Mouse (Mus musculus) limb, embryonic 14.5 days (tissue): ENCODE measurements around the gene Klhl20. TPM values are rescaled to one million over a fixed set of nuclear protein-coding genes. Genes with fewer than 3 reads are reported as not detected.
"Not testable (repeated sequence)": the region's sequence is repeated elsewhere in the genome, so short reads cannot be mapped to it uniquely, and the experiment has no call there.

Experiments
- ATAC-seq: fragments of 200-750 bp; cut with Nextera tagmentation; 2 replicates; pipeline ENCODE4 v1.8.0; 2017; ENCODE audit warnings: low read depth, moderate number of reproducible peaks, moderate TSS enrichment; ENCODE audit not compliant: low FRiP score
- DNase-seq: peaks from one replicate; pipeline ENCODE4 v3.0.0-alpha.2; 2015; ENCODE audit warnings: low spot score
- H3K27ac ChIP-seq: fragments of 300-500 bp; sonication (generic); replicated peaks from 2 replicates; pipeline ENCODE4 v1.5.1; 2014; ENCODE audit warnings: low read depth, mild to moderate bottlenecking, low read length, moderate library complexity, mixed read lengths
- H3K27me3 ChIP-seq: fragments of 300-500 bp; sonication (generic); 2 replicates; pipeline ENCODE4 v1.6.1; 2014; ENCODE audit warnings: low read length, mixed read lengths; ENCODE audit not compliant: control insufficient read depth, insufficient read depth
- H3K36me3 ChIP-seq: fragments of 300-500 bp; sonication (generic); 2 replicates; pipeline ENCODE4 v1.6.1; 2014; ENCODE audit warnings: mild to moderate bottlenecking, low read length, moderate library complexity, mixed read lengths; ENCODE audit not compliant: control insufficient read depth, insufficient read depth
- H3K4me1 ChIP-seq: fragments of 300-500 bp; sonication (generic); 2 replicates; pipeline ENCODE4 v1.6.1; 2014; ENCODE audit warnings: antibody characterized with exemption, low read length, mixed read lengths; ENCODE audit not compliant: control insufficient read depth, insufficient read depth
- H3K4me2 ChIP-seq: fragments of 300-500 bp; sonication (generic); replicated peaks from 2 replicates; pipeline ENCODE4 v1.6.1; 2014; ENCODE audit warnings: low read depth, mild to moderate bottlenecking, low read length, moderate library complexity; ENCODE audit not compliant: severe bottlenecking
- H3K4me3 ChIP-seq: fragments of 300-500 bp; sonication (generic); replicated peaks from 2 replicates; pipeline ENCODE4 v1.5.1; 2014; ENCODE audit warnings: low read length
- H3K9ac ChIP-seq: fragments of 300-500 bp; sonication (generic); 2 replicates; pipeline ENCODE4 v1.6.1; 2014; ENCODE audit warnings: mild to moderate bottlenecking, low read depth, low read length, moderate library complexity; ENCODE audit not compliant: severe bottlenecking
- H3K9me3 ChIP-seq: fragments of 300-500 bp; sonication (generic); 2 replicates; pipeline ENCODE4 v1.6.1; 2016; ENCODE audit warnings: low read length; ENCODE audit not compliant: control insufficient read depth
- POLR2A ChIP-seq: fragments of 200-500 bp; IDR thresholded peaks from 2 replicates; pipeline ENCODE4 v1.8.0; 2012; ENCODE audit warnings: inconsistent platforms, mild to moderate bottlenecking, moderate library complexity, borderline replicate concordance; ENCODE audit not compliant: insufficient read depth, insufficient read length; ENCODE audit errors: extremely low read depth
- WGBS: fragments of 180-500 bp; shearing (Covaris S2); extraction: QIAGEN DNeasy Blood & Tissue Kit; methylation state at CpG from one replicate; pipeline ENCODE4 v1.1.7; 2014; 5-methylcytosine and 5-hydroxymethylcytosine counted together
- polyA plus RNA-seq, 2 experiments: library from polyadenylated mRNA; depleted of rRNA in 1 of 2; stranded (reverse) in 1 of 2; unstranded in 1 of 2; fragments of >200 nt; fragmentation: Nextera tagmentation in 1 of 2; extraction: Ambion mirVana in 1 of 2; gene quantifications; 2 replicates each; pipeline versions ENCODE4 v1.2.1 to v1.2.3; 2012 to 2014

The Klhl20 gene
- polyA plus RNA-seq, 2 experiments: 18.6 to 19.3 TPM

DNA sequence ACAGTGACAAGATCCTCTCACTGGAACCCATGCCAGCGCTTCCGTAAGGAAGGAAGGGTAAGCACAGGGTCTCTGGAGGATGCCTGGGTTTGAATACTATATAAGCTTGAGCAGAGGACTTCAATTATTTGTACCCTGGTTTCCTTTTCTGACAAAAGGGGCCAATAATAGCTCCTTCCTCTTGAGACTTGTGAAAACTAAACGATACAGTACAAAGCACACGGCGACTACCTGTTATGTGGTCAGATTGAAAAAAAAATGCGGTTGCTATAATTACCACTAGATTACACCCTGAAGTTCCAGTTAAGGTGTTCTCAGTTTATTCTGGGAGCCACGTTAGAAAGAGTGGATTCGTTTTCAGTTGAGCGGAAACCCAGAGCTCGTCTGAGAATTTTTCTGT is 25.2 kb upstream of the Klhl20 start:
- ATAC-seq: no peak
- no peaks in the 10 kb centered on the region for H3K27me3 ChIP-seq
- no peak overlapping the region for H3K4me3 ChIP-seq
- DNase-seq: no peak
- no peak for TF ChIP-seq POLR2A
- 75% methylated on average over 10 of the region's 10 CpGs for WGBS
- H3K27ac ChIP-seq: no peak overlapping the region
- H3K36me3 ChIP-seq: no peaks in the 10 kb centered on the region
- H3K9ac ChIP-seq: no peak overlapping the region
- H3K4me2 ChIP-seq: no peak overlapping the region
- H3K9me3 ChIP-seq: no peaks in the 10 kb centered on the region
- no peaks in the 10 kb centered on the region for H3K4me1 ChIP-seq

GRCm38 (mm10) chr1:161151098-161151497 is 19.8 kb upstream of the Klhl20 start:
- Histone ChIP-seq H3K9me3 (no peaks in the 10 kb centered on the region), H3K27me3 (no peaks in the 10 kb centered on the region), H3K4me3 (no peak overlapping the region), H3K4me1 (no peaks in the 10 kb centered on the region), H3K4me2 (no peak overlapping the region), H3K27ac (no peak overlapping the region), H3K36me3 (no peaks in the 10 kb centered on the region), H3K9ac (no peak overlapping the region)
- DNase-seq (no peak), ATAC-seq (no peak)
- WGBS: 72% methylated on average over 6 of the region's 6 CpGs
- TF ChIP-seq POLR2A: no peak

DNA sequence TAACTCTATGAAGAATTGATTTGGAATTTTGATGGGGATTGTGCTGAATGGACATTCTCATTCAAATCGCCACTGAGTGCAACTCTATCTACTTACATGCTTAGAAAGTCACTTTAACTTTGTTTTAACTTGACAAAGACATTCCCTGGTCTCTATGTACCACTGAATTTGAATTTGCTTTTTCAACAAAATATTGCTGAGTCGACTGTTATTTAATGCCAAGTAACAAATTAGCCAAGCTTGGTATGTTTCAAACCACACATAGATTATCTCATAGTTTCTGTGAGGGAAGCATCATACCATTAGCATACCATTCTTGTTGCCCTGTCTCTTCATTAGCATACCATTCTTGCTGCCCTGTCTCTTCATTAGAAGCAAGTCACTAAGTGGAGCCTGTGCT is 16.6 kb upstream of the Klhl20 start:
- H3K36me3 ChIP-seq: no peaks in the 10 kb centered on the region
- H3K27ac ChIP-seq: no peak overlapping the region
- H3K4me1 ChIP-seq: no peaks in the 10 kb centered on the region
- H3K4me2 ChIP-seq: no peak overlapping the region
- 71% methylated on average over 2 of the region's 2 CpGs for WGBS
- no peaks in the 10 kb centered on the region for H3K9me3 ChIP-seq
- no peaks in the 10 kb centered on the region for H3K27me3 ChIP-seq
- H3K9ac ChIP-seq: no peak overlapping the region
- H3K4me3 ChIP-seq: no peak overlapping the region
- no peak for TF ChIP-seq POLR2A
- DNase-seq (no peak), ATAC-seq (no peak)

GRCm38 (mm10) chr1:161145611-161146010 is 14.3 kb upstream of the Klhl20 start:
- H3K9me3 ChIP-seq, H3K27me3 ChIP-seq, H3K27ac ChIP-seq, H3K4me3 ChIP-seq, H3K4me2 ChIP-seq, H3K36me3 ChIP-seq, H3K4me1 ChIP-seq, DNase-seq, ATAC-seq, H3K9ac ChIP-seq: not testable (repeated sequence)
- WGBS: 82% methylated on average over 8 of the region's 8 CpGs

DNA sequence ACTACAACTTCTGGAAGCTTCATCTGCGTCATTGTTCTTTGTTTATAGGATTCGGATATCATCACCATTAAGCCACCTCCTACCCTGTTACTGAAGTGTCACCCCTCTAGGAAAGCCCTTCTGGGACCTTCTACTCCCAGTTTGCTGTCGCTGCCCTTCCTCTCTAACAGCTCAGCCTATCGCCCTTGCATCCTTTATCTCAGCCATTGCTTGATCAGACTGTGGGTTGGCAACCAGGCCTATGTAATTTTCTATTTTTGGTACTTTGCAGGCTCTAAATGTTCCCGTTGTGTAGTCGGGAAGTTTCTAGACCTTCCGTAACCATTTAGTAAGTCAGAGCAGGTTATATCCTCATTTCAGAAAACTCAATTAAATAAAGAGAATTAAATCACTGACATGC is 11.9 kb upstream of the Klhl20 start:
- no peak overlapping the region for H3K4me2 ChIP-seq
- DNase-seq: no peak
- no peak overlapping the region for H3K4me3 ChIP-seq

More for the DNA sequence above, 11.9 kb upstream of the Klhl20 start:
- peaks cover 5% of the 10 kb centered on the region; the same call in 1 of the 2 replicates for H3K4me1 ChIP-seq
- H3K9me3 ChIP-seq: no peaks in the 10 kb centered on the region
- no peak for ATAC-seq
- whole genome bisulfite sequencing: 95% methylated on average over 7 of the region's 7 CpGs
- H3K9ac ChIP-seq: peak overlapping the region; percentile 60; the same call in 1 of the 2 replicates
- H3K36me3 ChIP-seq: no peaks in the 10 kb centered on the region
- H3K27ac ChIP-seq: no peak overlapping the region
- H3K27me3 ChIP-seq: no peaks in the 10 kb centered on the region
- TF ChIP-seq POLR2A: no peak
